Mouse (Mus musculus): ENCODE data around the gene Fam83e.

DNA sequence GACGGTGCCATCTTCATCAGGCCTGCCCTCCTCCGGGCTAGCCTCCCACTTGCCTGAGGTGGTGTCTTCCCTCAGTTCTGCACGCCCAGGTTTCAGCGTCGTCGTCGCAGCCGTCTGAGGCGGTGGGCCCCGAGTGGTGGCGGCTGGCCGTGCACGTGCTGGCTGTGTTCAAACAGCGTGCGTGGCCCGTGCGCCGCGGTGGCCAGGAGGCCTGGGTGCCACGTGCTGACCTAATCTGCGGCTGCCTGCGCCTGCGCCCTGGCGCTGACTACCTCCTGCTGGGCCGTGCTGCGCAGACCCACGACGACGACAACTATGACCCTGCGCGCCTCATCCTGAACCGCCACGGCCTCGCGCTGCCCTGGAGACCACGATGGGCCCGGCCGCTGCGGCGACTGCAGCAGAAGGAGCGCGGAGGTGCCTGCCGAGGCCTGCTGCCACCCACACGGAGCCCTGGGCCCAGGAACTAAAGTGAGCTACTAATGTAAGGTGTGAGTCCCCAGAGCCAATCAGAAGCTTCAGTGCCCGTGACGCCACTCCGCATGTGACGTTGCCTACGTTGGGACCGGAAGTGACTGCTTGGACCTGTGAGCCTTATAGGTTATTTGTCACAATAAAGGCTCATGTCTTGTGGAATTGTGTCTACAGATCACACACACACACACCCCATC, 27.0 kb upstream of the Fam83e start, which contains the start of gene Sec1:
- no peak for TF ChIP-seq CEBPB (IDR thresholded peaks at IDR 0.05; ENCODE audit: insufficient read depth, poor library complexity, severe bottlenecking)
- TF ChIP-seq REST (IDR thresholded peaks at IDR 0.05; ENCODE audit: insufficient read depth, insufficient read length), result no peak
- TF ChIP-seq POLR2A (IDR thresholded peaks at IDR 0.05; ENCODE audit: insufficient read length, low read depth), result no peak
- no peak for TF ChIP-seq E2F4 (IDR thresholded peaks at IDR 0.05; ENCODE audit: insufficient read depth)
- no peak for TF ChIP-seq MYOD1 (IDR thresholded peaks at IDR 0.05; ENCODE audit: control insufficient read depth in 1 of 3, insufficient read length in 2 of 3, low read depth in 2 of 3)
- no peak for TF ChIP-seq MAX (IDR thresholded peaks at IDR 0.05; ENCODE audit: low read depth)
- TF ChIP-seq TCF12 (IDR thresholded peaks at IDR 0.05; ENCODE audit: insufficient read depth, poor library complexity, severe bottlenecking), result no peak
- TF ChIP-seq TCF3 (IDR thresholded peaks at IDR 0.05; ENCODE audit: insufficient read length, low read depth), result no peak
- TF ChIP-seq USF1 (IDR thresholded peaks at IDR 0.05; ENCODE audit: low read depth), result no peak
- TF ChIP-seq MYOG (IDR thresholded peaks at IDR 0.05; ENCODE audit: control insufficient read depth in 1 of 3, insufficient read depth in 1 of 3, insufficient read length in 2 of 3, low read depth in 2 of 3), result no peak
- TF ChIP-seq SRF (IDR thresholded peaks at IDR 0.05; ENCODE audit: control insufficient read depth, insufficient read length, low read depth), result no peak
- TF ChIP-seq POLR2AphosphoS2 (IDR thresholded peaks at IDR 0.05; ENCODE audit: insufficient read length, low read depth), result no peak

All from myocyte (in vitro differentiated cells).